Mouse (Mus musculus): ENCODE data around the gene Styxl1.

Styxl1 gene

DNA sequence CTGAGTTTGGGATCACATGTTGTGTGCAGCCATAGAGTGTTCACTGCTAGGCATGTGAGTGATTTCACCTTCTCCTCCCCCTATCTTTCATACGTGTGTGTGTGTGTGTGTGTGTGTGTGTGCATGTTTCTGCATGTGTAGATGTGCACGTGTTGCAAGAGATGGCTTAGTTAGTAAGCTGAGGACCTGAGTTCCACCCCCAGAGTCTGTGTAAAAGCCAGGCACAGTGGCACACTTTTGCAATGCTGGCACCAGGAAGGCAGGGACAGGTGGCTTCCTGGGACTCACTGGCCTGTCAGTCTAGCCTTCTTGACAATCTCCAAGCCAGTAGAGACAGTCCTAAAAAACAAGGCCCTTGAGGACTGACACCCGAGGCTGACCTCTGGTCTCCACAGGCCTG is 13.2 kb downstream of the Styxl1 start:
- no peak for DNase-seq (ENCODE audit: low read depth, low spot score)

DNA sequence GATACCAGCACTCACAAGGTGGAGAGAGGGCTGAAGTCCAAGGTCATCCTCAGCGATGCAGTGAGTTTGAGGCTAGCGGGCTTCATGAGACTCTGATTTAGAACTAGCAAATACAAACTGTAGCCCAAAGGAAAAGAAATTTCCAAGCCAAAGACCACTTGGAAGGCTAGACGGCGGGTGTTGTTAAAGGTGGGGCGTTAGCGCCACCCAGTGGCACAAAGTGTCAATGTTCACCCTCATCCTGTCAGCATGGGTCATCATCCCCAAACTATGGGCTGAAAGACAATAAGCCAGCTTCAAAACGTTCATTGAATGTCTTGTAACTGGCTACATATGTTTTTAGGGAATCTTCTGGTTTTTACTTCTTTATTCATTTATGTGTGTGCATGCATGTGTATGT is 14.7 kb downstream of the Styxl1 start:
- peak; percentile 71 for DNase-seq (ENCODE audit: low read depth, low spot score)

DNA sequence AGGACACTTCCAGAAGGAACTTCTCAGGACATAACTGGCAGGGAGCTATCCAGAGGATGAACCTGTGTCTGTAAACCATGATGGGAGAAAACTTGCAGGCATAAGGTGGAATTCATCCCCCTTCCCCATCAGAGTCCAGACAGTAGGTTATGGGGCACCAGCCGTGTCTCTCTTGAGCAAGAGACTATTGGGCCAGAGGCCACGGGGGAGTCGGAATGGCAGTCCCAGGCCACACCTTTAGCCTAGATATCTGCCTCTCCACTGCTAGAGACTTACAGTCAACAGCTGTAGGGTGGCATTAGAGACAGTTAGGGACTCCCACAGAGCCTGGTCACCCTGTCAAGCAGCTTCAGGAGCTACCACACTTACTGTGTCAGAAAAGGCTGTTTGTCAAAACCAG is 16.3 kb downstream of the Styxl1 start:
- DNase-seq (ENCODE audit: low read depth, low spot score), result no peak

DNA sequence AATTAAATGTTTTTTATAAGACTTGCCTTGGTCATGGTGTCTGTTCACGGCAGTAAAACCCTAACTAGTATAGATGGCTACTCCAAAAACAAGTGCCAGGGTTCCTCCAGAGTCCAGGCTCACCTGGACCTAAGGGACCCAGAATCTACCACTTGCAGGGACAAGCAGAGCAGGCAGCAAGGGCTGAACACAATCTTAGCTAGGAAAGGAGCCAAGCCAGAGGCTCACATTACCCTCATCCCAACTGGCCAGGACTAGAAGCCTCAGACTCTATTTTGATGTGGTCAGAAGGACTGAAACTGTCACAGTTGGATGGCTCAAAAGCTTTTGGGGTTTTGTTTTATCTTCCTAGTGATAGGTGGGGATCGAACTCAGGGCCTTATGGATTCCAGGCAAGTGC is 26.6 kb downstream of the Styxl1 start:
- no peak for DNase-seq (ENCODE audit: low read depth, low spot score)

DNA sequence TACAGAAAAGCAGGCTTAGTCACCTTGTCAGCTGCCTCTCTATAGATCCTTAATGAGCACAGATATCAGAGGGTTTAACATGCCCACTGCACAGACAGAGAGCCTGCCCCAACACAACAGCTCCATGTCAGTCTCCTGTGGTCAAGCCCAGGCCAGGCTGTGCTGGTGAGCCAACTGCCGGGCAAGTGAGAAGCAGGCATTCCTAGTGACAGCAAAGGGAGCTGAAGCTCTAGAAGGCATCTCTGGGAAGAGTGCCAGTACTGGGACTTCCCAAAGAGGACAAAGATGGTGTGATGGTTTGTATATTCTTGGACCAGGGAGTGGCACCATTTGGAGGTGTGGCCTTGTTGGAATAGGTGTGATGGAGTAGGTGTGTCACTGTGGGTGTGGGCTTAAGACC is 27.1 kb downstream of the Styxl1 start:
- no peak for DNase-seq (ENCODE audit: low read depth, low spot score)

DNA sequence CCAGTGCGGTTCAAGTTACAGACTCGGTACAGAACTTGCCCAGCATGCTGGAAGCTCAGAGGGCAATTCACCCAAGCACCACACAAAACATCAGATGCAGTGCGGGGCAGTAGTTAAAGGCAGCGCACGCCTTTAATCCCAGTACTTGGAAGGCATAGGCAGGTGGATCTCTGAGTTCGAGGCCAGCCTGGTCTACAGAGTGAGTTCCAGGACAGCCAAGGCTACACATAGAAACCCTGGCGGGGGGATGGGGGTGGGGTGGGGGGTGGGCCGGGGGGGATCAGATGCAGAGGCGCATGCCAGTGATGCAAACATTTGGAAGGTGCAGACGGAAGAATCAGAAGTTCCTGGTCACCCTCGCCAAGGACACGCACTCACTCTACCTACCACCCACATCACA is 33.4 kb downstream of the Styxl1 start:
- no peak for DNase-seq (ENCODE audit: low read depth, low spot score)

DNA sequence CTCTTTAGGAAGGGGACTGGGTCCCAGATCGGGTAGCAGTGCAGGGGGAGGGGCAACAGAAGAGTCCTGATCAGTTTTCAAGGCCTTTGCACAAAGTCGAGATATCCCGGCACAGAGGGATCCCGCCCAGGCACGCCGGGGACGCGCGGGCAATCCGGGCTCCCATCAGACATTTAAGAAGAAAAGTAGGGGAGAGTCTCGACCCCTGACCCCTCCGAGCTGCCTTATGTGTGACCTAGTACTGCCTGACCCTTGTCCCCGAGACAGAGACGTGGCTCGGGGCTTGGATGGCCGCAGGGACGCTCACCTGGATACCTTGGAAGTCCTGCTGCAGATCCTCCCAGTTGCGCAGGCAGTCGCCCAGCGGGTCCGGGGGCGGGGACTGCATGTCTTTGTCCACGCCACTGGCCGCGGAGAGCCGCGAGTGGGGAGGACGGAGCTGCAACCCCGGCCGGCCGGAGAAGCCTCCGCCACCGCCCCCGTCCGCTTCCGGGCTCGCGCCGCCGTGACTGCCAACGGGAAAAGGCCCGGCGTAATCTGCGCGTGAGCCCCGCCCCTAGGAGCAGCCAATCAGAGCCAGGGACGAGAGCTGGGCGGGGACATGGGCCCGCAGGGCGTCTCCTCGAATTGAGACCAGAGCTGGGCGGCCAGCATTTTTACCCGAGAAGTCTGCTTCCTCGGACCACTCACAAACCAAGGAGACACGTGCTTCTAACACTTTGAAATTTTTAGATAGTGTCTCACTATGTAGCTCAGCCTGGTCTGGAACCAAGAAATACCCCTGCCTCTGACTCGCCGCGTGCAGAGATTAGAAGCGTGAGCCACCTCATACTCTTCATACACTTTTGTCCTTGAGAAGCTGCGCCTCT is 34.2 kb downstream of the Styxl1 start, which contains the start of gene Tmem120a:
Tmem120a (minus strand) TSS at position 708 of the 869 bp plus-strand sequence.
- peak; percentile 84 for DNase-seq (ENCODE audit: low read depth, low spot score)

DNA sequence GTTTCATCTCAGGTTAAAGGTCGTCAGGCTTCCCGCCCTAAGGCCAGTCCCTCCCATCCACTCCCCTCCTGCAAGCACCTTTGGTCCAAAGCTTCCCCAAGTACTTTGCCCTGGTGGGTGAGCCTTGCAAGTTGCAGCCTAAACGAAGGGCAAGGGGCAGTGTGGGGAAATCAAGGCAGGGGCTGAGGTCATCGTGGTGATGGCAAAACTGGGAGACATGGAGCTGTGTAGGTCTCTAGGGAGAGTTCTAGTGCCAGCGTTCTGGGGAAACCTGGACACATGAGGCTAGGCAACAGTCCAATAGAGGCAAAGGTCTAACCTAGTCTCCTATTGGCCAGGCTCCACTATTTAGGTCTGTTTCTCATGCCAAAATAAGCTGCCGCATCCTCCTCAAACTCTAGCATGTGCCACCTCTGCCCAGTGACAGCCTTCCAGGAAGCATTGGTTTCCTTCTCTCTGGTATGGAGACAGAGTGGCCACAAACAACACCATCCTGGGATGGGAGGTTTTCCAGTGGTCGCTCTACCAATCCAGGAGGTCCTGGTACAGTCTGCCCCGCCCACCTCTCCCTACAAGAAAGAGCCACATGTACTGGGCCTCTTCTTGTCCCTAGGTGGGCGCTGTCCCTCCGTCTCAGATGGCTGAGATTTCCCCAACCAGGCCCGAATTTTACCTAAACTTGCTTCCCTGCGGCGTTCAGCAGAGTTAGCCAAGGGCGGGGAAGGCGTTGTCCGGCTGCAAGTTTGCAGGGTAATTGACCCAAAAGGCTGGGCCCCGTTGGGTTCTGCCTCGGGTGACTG is 35.0 kb downstream of the Styxl1 start:
- no peak for DNase-seq (ENCODE audit: low read depth, low spot score)

DNA sequence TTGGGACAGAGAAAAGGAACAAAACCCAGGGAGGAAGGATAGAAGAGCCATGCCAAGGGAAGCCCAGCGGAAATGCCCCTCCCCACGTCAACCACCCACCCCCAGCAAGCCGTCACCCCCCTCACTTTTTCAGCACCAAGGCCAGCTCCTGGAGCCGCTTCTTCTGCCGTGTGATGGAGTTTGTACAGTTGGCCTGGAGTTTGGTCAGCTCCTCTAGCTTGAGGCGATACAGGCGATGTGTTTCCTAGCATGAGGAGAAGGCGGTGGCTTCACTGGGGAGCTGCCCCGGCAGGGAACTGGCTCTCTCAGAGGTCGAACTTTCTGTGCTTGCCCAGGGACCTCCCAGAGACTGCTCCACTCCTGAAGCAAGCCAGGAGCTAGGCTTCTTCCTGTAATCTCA is 36.0 kb downstream of the Styxl1 start:
- DNase-seq (ENCODE audit: low read depth, low spot score), result no peak

DNA sequence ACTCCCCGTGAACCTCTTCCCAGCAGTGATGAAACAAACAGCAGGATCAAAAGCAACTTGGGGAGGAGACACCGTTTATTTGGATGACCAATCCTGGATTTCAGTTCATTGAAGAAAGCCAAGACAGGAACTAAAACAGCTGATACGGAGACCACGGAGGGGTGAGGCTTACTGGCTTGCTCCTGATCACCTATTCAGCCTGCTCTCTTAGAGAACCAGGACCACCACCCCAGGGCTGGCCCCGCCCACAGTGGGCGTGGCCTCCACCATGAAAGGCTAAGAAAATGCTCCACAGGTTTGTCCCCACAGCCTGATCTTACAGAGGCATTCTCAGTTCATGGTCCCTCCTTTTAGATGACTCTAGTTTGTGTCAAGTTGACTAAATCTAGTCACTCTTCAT is 39.9 kb downstream of the Styxl1 start:
- no peak for DNase-seq (ENCODE audit: low read depth, low spot score)

DNA sequence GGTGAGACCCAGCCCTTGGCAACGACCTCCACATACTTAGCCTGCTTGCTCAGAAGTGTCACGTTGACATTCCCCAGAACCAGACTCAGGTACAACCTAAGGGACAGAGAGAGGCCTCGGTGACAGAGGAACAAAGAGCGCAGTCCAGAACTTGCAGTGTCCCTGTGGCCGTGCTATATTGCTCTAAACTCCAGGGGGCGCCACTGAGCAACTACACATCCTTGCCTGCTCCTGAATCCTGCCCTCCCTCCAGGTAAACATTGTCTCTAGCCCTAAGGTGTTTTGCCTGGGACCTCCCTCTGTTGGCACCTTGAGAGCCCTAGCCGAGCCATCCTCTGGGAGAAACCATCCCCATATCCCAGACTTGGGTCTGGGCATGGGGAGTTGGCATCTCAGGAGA is 41.0 kb downstream of the Styxl1 start:
- DNase-seq (ENCODE audit: low read depth, low spot score), result no peak

DNA sequence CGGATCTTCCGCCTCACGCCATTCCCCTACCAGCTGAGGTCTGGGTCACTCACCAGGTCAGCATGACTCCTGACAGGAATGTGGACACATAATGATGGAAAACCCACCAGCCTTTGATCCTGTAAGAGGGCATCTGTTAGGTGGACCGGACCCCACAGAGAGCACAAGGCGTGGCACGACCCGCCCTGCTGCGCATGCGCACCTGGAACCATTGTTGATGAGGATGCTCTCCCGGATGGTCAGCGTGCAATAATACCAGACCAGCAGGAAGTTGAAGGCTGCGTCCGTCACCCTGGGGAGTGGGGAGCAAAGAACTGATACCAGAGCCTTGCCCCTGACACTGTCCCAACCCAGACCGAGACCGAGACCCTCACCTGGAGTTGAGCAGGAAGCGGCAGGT is 41.6 kb downstream of the Styxl1 start:
- DNase-seq (ENCODE audit: low read depth, low spot score), result no peak

DNA sequence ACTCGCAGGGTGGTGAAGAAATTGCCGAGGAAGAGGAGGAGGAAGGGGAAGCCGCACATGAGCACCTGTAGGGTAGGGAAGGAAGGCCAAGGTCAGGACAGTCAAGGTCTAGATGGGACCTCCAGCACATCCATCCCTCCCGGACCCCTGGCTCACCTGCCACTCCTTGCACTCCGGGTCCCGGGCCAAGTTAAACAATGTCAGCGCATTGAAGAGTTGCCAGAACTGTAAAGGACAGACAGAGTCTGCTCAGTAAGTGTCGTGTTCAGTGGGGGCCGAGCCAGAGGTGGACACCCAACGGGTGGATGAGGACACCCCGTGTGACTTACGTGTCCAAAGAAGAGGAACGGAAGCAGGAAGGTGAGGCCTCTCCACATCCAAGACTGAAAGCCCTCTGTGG is 42.4 kb downstream of the Styxl1 start:
- no peak for DNase-seq (ENCODE audit: low read depth, low spot score)

DNA sequence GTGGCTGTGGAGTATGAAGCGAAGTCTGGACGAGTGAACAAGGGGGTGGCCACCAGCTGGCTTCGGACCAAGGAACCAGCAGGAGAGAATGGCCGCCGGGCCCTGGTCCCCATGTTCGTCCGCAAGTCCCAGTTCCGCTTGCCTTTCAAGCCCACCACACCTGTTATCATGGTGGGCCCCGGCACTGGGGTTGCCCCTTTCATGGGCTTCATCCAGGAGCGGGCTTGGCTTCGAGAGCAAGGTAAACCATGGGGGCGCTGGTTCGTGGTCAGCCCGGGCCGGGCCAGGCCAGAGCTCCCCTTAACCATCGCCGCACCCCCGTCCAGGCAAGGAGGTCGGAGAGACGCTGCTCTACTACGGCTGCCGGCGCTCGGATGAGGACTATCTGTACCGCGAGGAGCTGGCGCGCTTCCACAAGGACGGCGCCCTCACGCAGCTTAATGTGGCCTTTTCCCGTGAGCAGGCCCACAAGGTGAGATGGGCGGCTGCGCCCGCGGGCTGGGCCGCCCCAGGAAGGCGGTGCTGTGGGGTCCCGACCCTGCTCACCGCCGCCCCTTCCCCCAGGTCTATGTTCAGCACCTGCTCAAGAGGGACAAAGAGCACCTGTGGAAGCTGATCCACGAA is 44.0 kb downstream of the Styxl1 start:
- DNase-seq (ENCODE audit: low read depth, low spot score), result no peak

DNA sequence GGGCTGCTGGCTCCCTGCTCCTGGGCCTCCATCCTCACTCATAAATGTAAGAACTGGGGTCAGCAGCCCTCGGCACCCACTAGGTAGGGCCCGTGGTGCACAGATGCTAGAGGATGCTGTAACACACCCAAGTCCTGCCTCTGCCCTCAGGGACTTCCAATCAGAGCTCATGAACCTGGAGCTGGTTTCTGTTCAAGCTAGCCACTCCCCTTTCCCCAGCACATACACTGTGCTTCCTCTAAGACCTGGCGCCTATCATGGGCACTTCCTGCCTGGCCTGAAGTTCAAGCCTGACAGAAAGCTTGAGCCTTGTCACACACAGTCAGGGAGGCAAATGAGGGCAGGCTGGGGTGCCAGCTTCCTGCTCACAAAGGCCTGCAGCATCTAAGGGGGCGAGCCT is 45.1 kb downstream of the Styxl1 start:
- no peak for DNase-seq (ENCODE audit: low read depth, low spot score)

DNA sequence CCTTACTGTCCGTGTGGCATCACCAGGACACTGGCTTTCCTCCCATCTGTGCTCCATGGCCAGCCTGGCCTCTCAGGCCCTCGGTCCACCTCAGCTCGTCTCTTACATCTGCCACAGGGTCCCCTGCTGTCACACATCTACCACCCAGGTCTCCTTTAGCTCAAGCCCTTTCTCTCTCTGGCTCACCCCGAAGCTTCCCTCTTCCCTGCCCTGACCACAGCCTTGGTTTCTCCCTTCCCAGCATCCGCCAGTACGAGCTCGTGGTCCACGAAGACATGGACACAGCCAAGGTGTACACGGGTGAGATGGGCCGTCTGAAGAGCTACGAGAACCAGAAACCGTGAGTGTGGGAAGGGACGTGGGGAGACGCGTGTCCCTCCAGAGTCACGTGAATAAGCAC is 46.9 kb downstream of the Styxl1 start:
- DNase-seq (ENCODE audit: low read depth, low spot score), result no peak

DNA sequence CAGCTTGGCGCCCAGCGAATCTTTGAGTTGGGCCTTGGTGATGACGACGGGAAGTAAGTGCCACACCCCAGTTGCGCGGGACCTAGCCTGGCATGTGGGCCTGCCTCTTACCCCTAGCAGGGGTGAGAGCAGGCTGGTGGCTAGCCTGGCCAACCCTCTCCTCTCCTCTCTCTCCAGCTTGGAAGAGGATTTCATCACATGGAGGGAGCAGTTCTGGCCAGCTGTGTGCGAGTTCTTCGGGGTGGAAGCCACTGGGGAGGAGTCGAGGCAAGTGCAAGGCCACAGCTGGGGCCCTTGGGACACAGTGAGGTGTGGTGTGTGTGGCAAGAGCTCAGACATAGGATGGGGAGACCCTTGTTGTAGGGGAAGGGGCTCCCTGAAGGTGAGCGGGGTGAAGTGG is 47.3 kb downstream of the Styxl1 start:
- no peak for DNase-seq (ENCODE audit: low read depth, low spot score)

DNA sequence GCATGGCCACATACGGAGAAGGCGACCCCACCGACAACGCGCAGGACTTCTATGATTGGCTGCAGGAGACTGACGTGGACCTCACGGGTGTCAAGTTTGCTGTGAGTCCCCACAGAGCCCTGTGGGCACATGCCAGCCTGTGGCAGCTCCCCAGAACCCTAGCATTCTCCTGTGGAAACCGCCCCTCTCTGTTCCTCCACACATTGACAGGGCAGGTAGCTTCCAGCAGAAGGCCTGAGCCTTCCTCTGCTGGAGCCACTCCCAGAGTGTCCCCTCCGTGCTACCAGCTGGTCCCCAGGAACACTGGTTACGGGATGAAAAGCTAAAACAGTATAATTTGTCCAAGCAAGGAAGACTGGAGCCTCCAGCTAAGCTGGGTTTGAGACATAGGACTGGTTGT is 47.9 kb downstream of the Styxl1 start:
- no peak for DNase-seq (ENCODE audit: low read depth, low spot score)

DNA sequence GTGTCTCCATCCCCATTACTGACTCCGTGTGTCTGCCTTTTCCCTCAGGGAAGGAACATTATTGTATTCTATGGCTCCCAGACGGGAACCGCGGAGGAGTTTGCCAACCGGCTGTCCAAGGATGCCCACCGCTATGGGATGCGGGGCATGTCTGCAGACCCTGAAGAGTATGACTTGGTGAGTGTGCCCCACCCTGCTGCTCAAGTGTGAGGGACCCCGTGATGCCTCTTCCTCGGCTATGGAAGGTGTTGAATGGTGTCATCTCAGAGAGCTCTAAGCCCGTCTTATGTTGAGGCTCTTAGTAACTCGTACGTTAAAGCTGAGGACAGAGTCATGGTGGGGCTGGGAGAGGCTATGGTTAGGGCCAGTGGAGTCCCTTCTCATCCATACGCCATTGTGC is 48.8 kb downstream of the Styxl1 start:
- DNase-seq (ENCODE audit: low read depth, low spot score), result no peak

DNA sequence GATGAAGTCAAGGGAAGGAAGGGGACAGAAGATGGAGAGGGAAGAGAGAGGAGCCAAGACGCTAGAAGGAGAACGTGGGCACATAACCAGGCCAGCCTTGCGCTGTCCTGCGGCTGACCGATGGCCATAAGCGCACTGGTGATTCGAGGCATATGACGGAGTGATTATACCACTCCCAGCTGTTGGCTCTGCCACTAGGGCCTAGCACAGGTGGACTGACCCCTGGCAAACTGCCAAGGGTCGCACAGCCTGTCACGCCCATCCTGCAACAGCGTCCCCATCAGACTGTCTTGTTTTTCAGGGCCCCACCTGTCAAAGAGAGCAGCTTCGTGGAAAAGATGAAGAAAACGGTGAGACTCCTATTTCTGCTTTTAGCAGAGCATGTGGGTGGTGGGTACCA is 49.8 kb downstream of the Styxl1 start:
- no peak for DNase-seq (ENCODE audit: low read depth, low spot score)

DNA sequence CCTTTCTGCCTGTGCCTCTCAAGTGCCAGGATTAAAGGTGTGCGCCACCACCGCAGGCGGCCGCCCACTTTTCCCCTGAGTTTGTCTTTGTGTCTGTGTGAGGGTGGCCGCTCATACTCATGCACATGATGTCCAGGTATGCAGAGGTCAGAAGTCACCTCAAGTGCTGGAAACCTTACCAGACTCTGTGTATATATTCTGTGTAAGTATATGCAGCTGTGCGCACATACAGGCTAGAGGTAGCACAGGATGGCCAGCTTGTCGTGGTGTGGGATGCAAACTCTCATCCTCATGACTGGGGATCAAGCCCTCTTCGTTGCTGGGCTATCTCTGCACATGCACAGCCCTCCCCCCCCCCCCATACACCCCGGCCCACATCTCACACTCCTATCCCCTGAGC is 50.3 kb downstream of the Styxl1 start:
- no peak for DNase-seq (ENCODE audit: low read depth, low spot score)

DNA sequence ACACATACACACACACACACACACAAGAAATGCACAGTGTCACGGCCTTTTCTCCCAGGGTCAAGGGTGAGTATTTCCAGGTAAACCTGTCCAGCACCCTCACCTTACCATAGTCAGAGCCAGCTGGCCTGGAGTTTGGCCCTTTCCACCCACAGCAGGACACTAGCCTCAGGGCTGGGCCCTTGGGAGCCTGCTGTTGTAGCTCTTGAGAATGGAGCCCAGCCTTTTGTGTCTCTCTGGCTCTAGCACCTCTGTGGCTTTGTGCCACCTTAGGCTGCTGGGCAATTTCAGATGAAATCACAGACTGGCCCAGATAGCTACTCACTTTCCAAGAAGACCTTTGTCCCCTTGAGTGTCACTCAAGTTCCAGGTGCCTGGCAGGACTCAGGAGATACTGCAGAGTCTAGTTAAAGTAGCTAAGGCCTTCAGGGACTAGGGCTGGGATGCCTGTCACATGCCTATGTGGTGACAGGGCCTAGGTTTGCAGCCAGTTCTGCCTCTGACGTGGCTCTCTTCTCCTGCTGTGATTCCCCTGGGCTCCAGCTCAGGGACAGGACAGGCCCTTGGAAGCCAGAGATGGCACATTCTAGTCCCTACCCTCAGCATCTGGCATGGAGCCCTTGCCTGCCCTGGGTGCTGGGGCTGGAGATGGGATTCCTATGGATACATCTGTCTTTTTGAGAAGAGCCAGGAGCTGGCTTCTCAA is 51.4 kb downstream of the Styxl1 start:
- no peak for DNase-seq (ENCODE audit: low read depth, low spot score)

Data from retina, postnatal 7 days (tissue).